Mouse (Mus musculus): Measurements from ENCODE around the gene Phxr2. TPM values are rescaled to one million over a fixed set of nuclear protein-coding genes. Genes with fewer than 3 reads are reported as not detected.

The Phxr2 gene
- polyA plus RNA-seq, 1 experiment from 2014 or later = not detected

- no peak overlapping the region for H3K27ac ChIP-seq (ENCODE audit: low read depth)
- no peak overlapping the region for H3K4me3 ChIP-seq (ENCODE audit: low read depth, low read length)
- TF ChIP-seq CTCF (IDR thresholded peaks at IDR 0.05; ENCODE audit: low read depth) = peak; percentile 67
- H3K4me1 ChIP-seq (ENCODE audit: insufficient read depth) = no peaks in the 10 kb centered on the region
- WGBS = 65% methylated on average over 10 of the region's 10 CpGs
- DNase-seq (peak; percentile 58), ATAC-seq (ENCODE audit: insufficient read depth) (no peak)
- H3K9me3 ChIP-seq (ENCODE audit: low read depth, low read length) = no peaks in the 10 kb centered on the region
- no peaks in the 10 kb centered on the region for H3K36me3 ChIP-seq (ENCODE audit: insufficient read depth)
- no peaks in the 10 kb centered on the region for H3K27me3 ChIP-seq (ENCODE audit: insufficient read depth, low read length)
- no peak overlapping the region for H3K4me2 ChIP-seq
- no peak overlapping the region for H3K9ac ChIP-seq
Observed at GRCm38 (mm10) chr10:99097374-99097773, 28.8 kb downstream of the Phxr2 start.

GRCm38 (mm10) chr10:99095114-99095513 lies 31.0 kb downstream of the Phxr2 start:
- no peak for TF ChIP-seq CTCF (IDR thresholded peaks at IDR 0.05; ENCODE audit: low read depth)
- WGBS = 78% methylated on average over 2 of the region's 2 CpGs
- Histone ChIP-seq H3K9ac (no peak overlapping the region), H3K27me3 (ENCODE audit: insufficient read depth, low read length) (no peaks in the 10 kb centered on the region), H3K36me3 (ENCODE audit: insufficient read depth) (no peaks in the 10 kb centered on the region), H3K27ac (ENCODE audit: low read depth) (no peak overlapping the region), H3K9me3 (ENCODE audit: low read depth, low read length) (no peaks in the 10 kb centered on the region), H3K4me3 (ENCODE audit: low read depth, low read length) (no peak overlapping the region), H3K4me1 (ENCODE audit: insufficient read depth) (no peaks in the 10 kb centered on the region), H3K4me2 (no peak overlapping the region)
- ATAC-seq (ENCODE audit: insufficient read depth) = no peak
- DNase-seq = peak; percentile 48

GRCm38 (mm10) chr10:99093364-99093763 lies 32.8 kb downstream of the Phxr2 start:
- no peaks in the 10 kb centered on the region for H3K27me3 ChIP-seq (ENCODE audit: insufficient read depth, low read length)
- H3K4me2 ChIP-seq = no peak overlapping the region
- DNase-seq (no peak), ATAC-seq (ENCODE audit: insufficient read depth) (no peak)
- no peaks in the 10 kb centered on the region for H3K9me3 ChIP-seq (ENCODE audit: low read depth, low read length)
- no peak overlapping the region for H3K27ac ChIP-seq (ENCODE audit: low read depth)
- no peak overlapping the region for H3K9ac ChIP-seq
- no peak overlapping the region for H3K4me3 ChIP-seq (ENCODE audit: low read depth, low read length)
- TF ChIP-seq CTCF (IDR thresholded peaks at IDR 0.05; ENCODE audit: low read depth) = no peak
- no peaks in the 10 kb centered on the region for H3K36me3 ChIP-seq (ENCODE audit: insufficient read depth)
- no peaks in the 10 kb centered on the region for H3K4me1 ChIP-seq (ENCODE audit: insufficient read depth)
- WGBS = 68% methylated on average over 2 of the region's 2 CpGs

- WGBS = 71% methylated on average over 6 of the region's 6 CpGs
- H3K4me2 ChIP-seq = no peak overlapping the region
Observed at GRCm38 (mm10) chr10:99089906-99090305, 36.2 kb downstream of the Phxr2 start.

GRCm38 (mm10) chr10:99086029-99086428 lies 40.1 kb downstream of the Phxr2 start:
- ATAC-seq (ENCODE audit: insufficient read depth) = no peak
- 57% methylated on average over 6 of the region's 6 CpGs for WGBS
- H3K4me1 ChIP-seq (ENCODE audit: insufficient read depth) = no peaks in the 10 kb centered on the region
- no peak overlapping the region for H3K4me3 ChIP-seq (ENCODE audit: low read depth, low read length)
- no peak overlapping the region for H3K4me2 ChIP-seq
- no peak for TF ChIP-seq CTCF (IDR thresholded peaks at IDR 0.05; ENCODE audit: low read depth)
- no peak overlapping the region for H3K27ac ChIP-seq (ENCODE audit: low read depth)
- DNase-seq = no peak
- no peaks in the 10 kb centered on the region for H3K27me3 ChIP-seq (ENCODE audit: insufficient read depth, low read length)
- H3K9ac ChIP-seq = no peak overlapping the region
- H3K9me3 ChIP-seq (ENCODE audit: low read depth, low read length) = no peaks in the 10 kb centered on the region
- H3K36me3 ChIP-seq (ENCODE audit: insufficient read depth) = no peaks in the 10 kb centered on the region

More at GRCm38 (mm10) chr10:99089906-99090305, 36.2 kb downstream of the Phxr2 start:
- no peak for TF ChIP-seq CTCF (IDR thresholded peaks at IDR 0.05; ENCODE audit: low read depth)
- no peaks in the 10 kb centered on the region for H3K4me1 ChIP-seq (ENCODE audit: insufficient read depth)
- ATAC-seq (ENCODE audit: insufficient read depth) (no peak), DNase-seq (no peak)
- no peak overlapping the region for H3K27ac ChIP-seq (ENCODE audit: low read depth)
- H3K4me3 ChIP-seq (ENCODE audit: low read depth, low read length) = no peak overlapping the region
- H3K27me3 ChIP-seq (ENCODE audit: insufficient read depth, low read length) = no peaks in the 10 kb centered on the region
- no peaks in the 10 kb centered on the region for H3K36me3 ChIP-seq (ENCODE audit: insufficient read depth)
- H3K9me3 ChIP-seq (ENCODE audit: low read depth, low read length) = no peaks in the 10 kb centered on the region
- H3K9ac ChIP-seq = no peak overlapping the region

GRCm38 (mm10) chr10:99085240-99085587 lies 40.9 kb downstream of the Phxr2 start:
- H3K4me2 ChIP-seq = no peak overlapping the region
- no peak overlapping the region for H3K4me3 ChIP-seq (ENCODE audit: low read depth, low read length)
- H3K4me1 ChIP-seq (ENCODE audit: insufficient read depth) = no peaks in the 10 kb centered on the region
- ATAC-seq (ENCODE audit: insufficient read depth) (0 out of 2 replicates have a peak, but pooled peaks have one; percentile 44), DNase-seq (no peak)
- WGBS = 56% methylated on average over 6 of the region's 6 CpGs
- H3K36me3 ChIP-seq (ENCODE audit: insufficient read depth) = no peaks in the 10 kb centered on the region
- no peak overlapping the region for H3K9ac ChIP-seq
- no peak overlapping the region for H3K27ac ChIP-seq (ENCODE audit: low read depth)
- TF ChIP-seq CTCF (IDR thresholded peaks at IDR 0.05; ENCODE audit: low read depth) = no peak
- no peaks in the 10 kb centered on the region for H3K9me3 ChIP-seq (ENCODE audit: low read depth, low read length)
- H3K27me3 ChIP-seq (ENCODE audit: insufficient read depth, low read length) = no peaks in the 10 kb centered on the region

GRCm38 (mm10) chr10:99084397-99085239 lies 41.5 kb downstream of the Phxr2 start:
- H3K36me3 ChIP-seq (ENCODE audit: insufficient read depth) = no peaks in the 10 kb centered on the region
- H3K4me2 ChIP-seq = peak overlapping the region; percentile 8; the same call in 1 of the 2 replicates
- no peaks in the 10 kb centered on the region for H3K9me3 ChIP-seq (ENCODE audit: low read depth, low read length)
- WGBS = 44% methylated on average over 23 of the region's 23 CpGs
- H3K27ac ChIP-seq (ENCODE audit: low read depth) = no peak overlapping the region
- H3K4me1 ChIP-seq (ENCODE audit: insufficient read depth) = no peaks in the 10 kb centered on the region
- H3K27me3 ChIP-seq (ENCODE audit: insufficient read depth, low read length) = no peaks in the 10 kb centered on the region
- TF ChIP-seq CTCF (IDR thresholded peaks at IDR 0.05; ENCODE audit: low read depth) = peak; percentile 94
- DNase-seq (peak; percentile 98), ATAC-seq (ENCODE audit: insufficient read depth) (peak; percentile 79; the same call in 1 of the 2 replicates)
- no peak overlapping the region for H3K4me3 ChIP-seq (ENCODE audit: low read depth, low read length)
- H3K9ac ChIP-seq = no peak overlapping the region

Data from lung, embryonic 14.5 days (tissue).